Mouse (Mus musculus) heart, adult 2 months (tissue): ENCODE measurements around the gene Col4a2.

Experiments
- CTCF ChIP-seq: fragments of 200-600 bp; IDR thresholded peaks from 2 replicates; pipeline ENCODE4 v1.8.1; 2022; ENCODE audit warnings: antibody characterized with exemption, mild to moderate bottlenecking, moderate library complexity
- EP300 ChIP-seq: fragments of 200-500 bp; IDR thresholded peaks from 2 replicates; pipeline ENCODE4 v1.6.1; 2011; ENCODE audit warnings: low read depth, low read length, control low read depth; ENCODE audit not compliant: insufficient read depth
- POLR2A ChIP-seq: fragments of 200-500 bp; IDR thresholded peaks from 2 replicates; pipeline ENCODE4 v1.6.1; 2011; ENCODE audit warnings: mild to moderate bottlenecking, low read depth, low read length, control low read depth; ENCODE audit not compliant: insufficient read depth

- TF ChIP-seq CTCF (no peak), POLR2A (no peak), EP300 (no peak)
Observed at GRCm38 (mm10) chr8:11359846-11360245, 47.2 kb downstream of the Col4a2 start.
